Mouse (Mus musculus): ENCODE data around the gene Pnma1. TPM values are rescaled to one million over a fixed set of nuclear protein-coding genes. Genes with fewer than 3 reads are reported as not detected.

The Pnma1 gene
- total RNA-seq (2021): under 1 TPM; 0.15 to 0.18 TPM
- long read RNA-seq, experiment 1: 0 reads
- long read RNA-seq, experiment 2: 0 reads

DNA sequence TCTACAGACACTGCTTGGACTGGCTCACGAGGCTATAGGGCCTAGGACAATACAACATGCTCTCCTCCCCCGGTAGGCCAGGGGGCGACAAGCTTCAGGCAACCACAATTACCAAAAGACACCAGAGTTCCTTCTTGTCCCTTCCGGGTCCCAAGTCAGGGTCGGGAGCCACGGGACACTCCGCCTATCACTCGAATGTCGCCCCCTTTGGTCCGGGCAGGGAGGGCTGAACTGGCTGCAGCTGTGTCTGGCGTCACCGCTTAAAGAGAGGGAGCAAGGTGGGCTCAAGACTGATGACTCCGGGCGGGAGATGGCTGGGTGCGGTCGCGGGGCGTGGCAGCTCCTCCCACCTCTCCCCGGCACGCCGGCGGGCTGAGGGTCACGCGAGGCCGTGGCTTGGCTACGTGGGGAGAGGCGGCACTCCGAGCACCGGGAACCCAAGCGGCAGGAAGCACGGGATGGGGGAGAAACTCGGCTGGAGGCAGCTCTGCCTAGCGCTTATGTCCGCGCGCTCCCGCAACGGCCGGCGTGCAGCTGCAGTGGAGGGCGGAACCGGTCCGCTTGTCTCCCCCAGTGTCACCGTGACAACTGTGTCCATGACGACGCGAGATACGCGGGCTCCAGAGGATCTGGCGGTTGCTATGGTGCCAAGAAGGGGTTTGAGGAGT is at the start of gene Pnma1:
Pnma1 (minus strand) TSS at position 536 of the 668 bp plus-strand sequence.
- DNase-seq: peak; percentile 45 to 51
- intact Hi-C loops (cut with DNase I): no loop called here

DNA sequence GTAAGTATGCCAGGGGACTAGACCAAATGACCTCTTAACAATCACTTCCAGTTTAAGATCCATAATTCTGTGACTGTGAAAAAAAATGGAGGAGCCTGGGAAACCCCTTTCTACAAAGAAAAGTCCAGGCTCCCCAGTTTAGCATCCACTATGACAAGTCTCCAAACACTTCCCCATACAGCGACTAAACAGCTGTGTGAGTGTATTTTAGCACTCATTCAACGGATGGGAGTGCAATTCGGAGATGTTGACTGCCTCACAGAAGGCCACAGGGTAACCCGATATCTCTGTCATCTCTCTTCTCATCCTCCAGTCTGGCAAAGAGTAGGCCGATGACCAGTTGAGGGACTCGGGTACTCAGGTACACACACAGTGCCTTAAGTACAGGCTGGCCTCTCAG is 46.9 kb upstream of the Pnma1 start:
- no peak for DNase-seq
- intact Hi-C loops (cut with DNase I): no loop called here

DNA sequence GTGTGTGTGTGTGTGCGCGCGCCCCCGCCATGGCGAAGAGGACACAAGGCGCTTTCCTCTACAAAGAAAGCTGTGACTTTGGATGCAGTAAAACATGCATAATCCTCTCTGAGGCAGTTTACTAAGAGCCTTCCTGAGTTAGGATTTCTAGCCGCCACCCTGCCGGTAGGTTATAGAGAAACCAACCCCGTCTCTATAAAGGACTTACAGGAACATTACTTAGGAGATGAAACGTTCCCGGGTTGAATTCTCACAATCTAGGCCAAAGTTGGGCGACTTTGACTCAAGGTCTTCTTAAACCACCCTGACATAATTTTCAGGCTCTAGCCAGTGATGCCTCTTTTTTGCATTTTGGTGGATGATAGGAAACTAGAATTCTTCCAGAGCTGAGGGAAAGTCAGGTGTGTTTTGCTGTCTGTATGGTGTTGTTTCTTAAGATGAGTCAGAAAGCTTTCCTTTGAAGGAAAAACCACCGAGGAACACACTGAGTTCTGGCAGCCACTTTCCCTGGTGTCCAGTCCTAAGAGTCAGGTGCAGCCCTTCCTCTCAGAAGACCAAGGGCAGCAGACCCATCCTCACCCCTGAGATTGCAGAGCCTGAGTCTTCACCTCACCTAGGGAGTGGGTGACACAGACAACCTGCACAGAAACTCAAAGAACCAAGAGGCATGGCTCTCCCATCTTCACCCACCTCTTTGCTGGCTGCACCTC is 46.3 kb upstream of the Pnma1 start:
- DNase-seq: no peak
- intact Hi-C loops (cut with DNase I): no loop called here

DNA sequence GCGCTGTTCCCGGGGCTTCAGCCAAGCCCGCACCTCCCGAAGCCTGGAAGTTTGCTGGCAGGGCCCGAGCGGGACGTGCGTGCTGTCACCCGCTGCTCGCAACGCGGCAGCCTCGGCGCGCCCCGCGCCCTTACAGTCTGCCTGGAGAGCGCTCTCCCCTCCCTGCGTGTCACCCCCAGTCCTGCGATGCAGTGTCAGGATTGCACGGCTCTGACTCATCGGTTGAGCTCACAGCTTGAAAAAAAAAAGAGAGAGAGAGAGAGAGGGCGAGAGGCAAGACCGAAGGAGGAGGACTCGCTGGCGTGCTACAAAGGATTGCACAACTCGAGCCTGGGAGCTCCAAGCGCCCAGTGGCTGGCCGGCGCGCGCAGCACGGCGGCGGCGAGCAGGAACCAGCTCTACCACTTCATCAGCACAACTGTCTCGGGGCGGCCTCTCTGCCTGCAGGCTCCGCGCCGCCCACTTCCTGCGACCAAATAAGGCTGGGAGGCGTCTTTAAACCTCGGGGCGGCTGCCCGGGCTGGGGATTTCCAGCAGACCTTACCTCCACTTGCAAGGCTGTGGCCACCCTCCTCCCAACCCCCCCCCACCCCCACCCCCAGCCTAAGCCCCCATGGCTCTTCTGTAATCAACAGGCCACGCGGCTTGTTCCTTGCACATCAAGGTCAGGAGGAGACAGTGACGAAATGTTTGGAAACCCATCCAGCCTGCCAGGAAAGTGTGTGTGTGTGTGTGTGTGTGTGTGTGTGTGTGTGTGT is 45.5 kb upstream of the Pnma1 start:
- intact Hi-C loops (cut with DNase I): loop anchor here (2.0 kb wide), 1 partner anchor 25 kb away; the partner anchor contains the start of gene Elmsan1
- DNase-seq: peak; percentile 87 to 92

DNA sequence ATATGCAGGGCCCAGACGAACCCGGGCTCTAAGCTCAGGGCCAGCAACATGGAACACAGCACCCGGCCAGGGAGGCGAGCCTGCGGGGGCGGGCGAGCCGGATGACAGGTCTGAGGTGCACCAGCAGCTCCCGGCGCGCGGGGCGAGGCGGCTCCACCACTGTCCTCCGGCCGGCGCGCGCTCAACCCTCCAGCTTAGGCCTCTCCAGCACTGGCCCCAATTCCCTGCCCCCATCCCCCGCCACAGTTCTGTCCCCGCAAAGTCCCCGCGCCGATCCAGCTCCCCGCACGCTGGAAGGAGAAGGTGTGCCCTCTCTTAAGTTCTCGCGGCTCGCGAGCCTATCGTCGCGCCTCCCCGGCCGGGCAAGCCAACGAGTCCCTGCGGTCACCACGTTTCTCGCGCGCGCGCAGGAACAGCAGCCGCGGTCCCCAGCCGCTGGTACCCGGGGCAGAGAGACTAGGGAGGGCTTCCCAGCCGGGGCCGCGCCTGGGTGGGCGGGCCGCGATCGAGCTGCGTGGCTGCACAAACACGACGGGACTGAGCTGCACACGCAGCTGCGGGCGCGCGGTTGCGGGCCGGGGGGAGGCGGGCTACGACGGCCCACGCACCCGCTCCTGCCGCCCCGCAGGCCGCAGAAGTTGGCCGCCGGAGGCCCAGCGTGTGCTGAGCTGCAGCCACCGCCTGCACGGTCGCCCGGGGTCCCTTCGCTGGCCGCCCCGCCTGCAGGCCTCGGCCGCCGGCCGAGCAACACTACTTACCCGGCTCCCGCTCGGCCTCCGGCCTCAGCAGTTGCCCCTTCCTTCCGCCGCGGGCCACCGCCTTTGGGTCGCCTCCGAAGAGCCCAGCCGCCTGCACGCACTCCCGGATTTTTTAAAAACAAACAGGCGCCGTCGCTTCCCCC is 44.7 kb upstream of the Pnma1 start:
- intact Hi-C loops (cut with DNase I): loop anchor here (2.0 kb wide), 1 partner anchor 26 kb away; the partner anchor contains the start of gene Elmsan1
- peak; percentile 63 to 66 for DNase-seq

DNA sequence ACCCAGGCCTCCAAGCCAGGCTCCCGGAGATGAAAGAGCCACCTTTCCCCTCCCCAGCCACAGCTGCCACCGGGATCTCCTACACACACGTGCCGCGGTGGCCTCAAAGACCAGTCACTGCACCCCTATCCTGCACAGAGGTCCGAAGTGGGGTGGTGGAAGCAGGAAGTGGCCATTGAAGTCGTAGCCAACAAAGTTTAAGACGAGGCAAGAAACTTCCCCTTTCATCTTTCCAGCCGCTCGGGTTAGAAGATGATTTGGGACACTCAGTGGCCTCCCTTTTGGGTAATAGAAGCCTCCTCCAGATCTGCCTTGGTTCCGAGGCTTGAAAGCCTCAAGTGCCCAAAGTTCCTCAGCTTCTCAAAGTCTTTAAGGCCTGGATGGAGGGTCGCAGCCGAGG is 44.0 kb upstream of the Pnma1 start:
- intact Hi-C loops (cut with DNase I): loop anchor here (2.0 kb wide), 1 partner anchor 27 kb away; the partner anchor contains the start of gene Elmsan1

DNA sequence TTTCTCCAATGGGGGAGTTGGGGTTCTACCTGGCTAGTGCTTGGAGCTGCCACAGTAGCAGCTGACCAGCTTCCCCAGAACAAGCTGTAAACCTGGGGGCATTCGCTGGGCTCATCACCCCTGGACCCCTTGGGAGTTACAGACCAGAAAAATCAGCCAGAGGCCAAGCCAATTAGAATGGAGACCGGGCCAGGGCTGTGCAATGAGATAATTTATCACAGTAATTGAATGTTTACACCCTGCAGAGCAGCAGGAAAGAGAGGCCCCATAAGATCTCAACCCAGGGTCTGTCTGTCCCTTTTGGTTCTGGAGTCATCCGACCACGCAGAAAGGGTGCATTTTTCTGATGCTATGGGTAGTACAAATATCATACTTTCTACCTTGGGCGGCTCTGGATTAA is 43.5 kb upstream of the Pnma1 start:
- intact Hi-C loops (cut with DNase I): loop anchor here (2.0 kb wide), 1 partner anchor 27 kb away; the partner anchor contains the start of gene Elmsan1
- DNase-seq: no peak

More for the DNA sequence above, 44.0 kb upstream of the Pnma1 start:
- DNase-seq: no peak

DNA sequence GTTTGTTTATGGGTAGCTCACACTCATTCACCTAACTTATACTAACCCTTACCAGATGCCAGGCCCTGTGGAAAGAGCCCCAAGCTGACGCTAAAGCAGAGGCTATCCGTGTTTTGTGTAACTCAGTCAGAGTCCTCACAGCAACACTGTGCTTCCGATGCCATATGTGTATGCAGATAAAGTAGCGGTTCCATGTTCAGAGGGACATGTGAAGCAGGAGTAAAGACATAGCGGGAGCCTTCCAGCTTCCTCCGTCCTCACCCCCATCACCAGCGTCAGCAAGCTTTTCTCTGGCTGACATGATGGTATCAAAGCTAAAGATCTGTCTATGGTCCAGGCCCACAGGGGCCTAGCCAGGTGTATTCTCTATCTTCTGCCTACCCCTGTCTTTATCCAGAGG is 42.9 kb upstream of the Pnma1 start:
- DNase-seq: no peak
- intact Hi-C loops (cut with DNase I): no loop called here

DNA sequence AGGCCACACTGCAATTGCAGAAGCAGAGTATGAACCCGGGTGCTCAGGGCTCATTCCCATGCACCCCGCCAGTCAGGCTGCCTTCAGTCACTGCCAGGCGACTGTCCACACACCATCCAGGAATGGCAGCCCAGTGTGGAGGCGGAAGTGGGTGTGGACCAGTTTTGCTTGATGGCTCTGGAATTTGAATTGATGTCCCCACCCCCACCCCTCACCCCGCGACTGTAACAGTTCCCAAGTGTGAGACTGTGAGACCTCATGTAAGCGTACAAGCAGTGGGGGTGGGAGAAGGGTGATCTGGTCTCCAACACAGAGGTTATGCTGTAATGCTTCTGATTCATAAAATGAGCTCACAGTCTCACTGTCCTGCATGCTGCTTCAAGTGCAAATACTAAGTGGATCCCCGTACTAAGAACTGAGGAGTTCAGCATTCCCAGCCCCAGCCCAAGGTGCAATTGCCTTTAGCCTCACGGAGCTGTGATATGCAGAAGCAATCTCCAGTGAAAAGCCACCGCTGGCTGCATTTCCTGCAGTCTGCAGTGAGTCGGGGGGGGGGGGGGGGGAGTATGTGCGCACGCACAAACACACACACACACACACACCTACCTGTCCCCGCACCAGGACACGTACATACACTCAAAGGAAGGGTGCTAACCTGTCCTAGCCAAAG is 42.0 kb upstream of the Pnma1 start:
- no peak for DNase-seq
- intact Hi-C loops (cut with DNase I): no loop called here

DNA sequence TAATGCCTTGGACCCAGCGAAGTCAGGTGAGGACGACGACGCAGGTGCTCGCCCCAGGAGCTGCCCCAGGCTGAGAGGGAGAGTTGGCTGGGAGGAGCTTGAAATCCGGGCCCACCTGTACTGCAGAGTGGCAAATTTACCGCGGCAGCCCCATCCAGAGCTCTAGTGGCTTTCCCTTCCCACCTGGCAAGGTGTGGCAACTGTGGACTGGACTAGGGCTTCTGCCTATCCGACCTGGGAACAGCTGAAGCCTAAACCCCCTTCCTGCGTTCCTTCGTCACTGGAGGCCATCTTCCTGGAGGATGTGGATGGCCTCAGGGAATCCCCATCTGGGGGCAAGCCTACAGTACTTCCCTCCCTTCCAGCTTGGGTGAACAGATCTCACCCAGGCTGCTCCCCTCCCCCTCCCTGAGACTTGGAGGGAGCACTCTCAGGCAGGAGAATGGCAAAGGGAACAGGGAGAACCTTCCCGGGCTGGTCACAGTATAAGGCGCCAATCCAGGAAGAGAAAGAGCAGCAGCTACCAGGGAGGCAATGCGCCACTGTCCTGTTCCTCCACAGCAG is 40.7 kb upstream of the Pnma1 start:
- intact Hi-C loops (cut with DNase I): no loop called here
- no peak for DNase-seq

DNA sequence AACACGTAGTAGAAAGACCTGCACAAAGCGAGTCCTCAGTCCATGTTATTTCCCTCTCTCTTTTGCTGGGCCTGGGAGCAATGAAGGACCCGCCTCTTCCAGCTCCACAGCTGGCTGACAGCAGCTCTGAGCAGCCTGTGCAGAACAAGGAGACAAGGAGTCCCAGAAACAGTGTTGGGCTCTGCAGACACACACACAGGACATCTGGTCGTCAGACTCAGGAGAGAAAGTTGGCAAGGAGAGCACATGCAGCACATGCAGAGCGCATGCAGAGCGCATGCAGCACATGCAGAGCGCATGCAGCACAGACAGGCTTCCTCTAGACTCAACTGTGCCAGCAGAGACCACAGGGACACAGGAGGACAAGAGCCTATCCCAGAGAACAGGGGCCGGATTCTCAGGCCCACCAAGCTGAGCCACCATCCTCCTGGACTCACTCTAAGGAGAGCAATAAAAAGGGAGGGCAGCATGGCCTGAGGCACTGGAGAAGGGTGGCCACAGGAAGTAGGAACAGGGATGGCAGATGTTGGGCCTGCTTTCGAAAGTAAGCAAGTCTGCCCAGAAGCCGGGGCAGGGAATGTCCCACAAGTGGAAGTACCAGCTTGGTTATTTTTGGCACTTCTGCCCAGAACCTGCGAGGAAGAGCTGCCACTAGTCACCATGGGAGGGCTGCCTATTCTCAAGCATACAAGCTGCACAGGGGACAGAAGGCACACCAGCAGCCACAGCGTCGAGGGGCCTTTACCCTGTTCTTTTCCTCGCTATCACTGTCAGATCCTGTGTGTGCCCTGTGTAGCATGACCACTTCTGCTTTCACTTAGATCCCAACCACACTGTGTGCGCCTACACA is 39.7 kb upstream of the Pnma1 start:
- intact Hi-C loops (cut with DNase I): no loop called here
- no peak for DNase-seq

DNA sequence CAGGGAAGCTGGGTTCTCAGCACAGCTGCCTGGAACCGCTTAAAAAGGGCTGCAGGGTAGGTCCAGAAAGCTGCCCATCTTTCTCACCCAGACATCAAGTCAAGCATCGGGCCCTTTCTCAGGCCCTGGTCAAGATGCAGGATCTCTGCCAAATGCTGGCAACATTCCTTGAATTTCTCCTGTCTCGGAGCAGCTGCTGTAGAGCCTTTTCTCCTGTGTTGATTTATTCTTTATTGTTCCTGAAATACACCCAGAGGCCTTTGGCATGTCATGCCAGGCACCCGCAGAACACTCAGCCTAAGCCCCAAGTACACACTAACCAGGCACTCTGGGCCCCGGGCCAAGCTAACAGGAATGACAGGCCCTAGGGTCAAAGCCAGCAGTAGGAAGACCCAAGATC is 38.7 kb upstream of the Pnma1 start:
- intact Hi-C loops (cut with DNase I): no loop called here
- no peak for DNase-seq

DNA sequence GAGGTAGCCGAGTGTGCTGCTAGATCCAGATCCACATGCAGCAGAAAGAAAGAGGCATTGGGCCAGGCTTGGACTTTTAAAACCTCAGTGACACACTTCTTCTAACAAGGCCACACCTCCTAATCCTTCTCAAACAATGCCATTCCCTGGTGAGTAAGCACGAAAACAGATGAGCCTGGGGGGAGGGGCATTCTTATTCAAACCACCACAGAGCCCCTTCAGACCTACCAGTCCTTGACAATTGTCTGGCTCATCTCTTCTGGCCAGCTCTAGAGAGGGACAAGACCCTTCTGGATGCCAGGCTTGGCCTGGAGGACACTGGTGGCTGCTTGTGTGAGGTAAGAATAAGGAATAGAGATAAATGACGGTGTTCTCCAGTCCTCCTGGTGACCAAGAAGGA is 38.2 kb upstream of the Pnma1 start:
- no peak for DNase-seq
- intact Hi-C loops (cut with DNase I): no loop called here

DNA sequence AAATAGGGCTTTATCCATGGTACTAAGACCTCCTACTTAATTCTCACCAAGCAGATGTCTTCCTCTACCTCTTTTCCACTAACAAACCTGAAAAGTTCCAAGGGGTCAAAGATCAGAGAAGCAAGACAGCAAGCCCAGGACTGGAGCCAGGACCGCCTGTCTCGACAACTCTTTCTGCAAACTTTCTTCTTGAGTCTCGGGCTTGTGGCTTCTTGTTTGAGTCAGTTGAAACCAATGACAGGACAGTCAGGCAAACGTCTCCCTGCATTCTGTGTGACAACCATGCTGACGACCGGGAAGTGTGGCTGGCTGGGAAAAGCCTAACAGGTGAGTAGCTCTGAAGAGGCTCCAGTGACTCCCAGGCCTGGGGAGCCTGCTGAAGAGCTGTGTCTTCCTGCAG is 37.3 kb upstream of the Pnma1 start:
- no peak for DNase-seq
- intact Hi-C loops (cut with DNase I): no loop called here

DNA sequence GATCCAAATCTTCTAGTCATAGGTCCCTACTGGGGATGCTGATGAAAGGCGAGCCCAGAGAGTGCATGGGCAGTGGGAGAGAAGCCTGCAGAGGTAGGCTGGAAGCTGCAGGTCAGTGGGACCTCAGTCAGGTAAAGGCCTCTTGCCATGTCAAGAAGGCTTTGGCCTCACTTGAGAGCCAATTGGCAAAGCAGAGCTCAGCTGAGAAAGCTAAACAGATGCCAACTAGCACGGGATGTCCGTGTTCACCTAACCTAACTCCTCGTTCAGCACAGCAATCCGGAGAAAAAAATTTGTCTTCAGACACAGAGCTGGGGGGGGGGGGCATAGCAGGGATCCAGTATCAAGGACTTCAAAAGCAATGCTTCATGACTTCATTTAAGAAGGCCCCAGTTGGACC is 36.7 kb upstream of the Pnma1 start:
- intact Hi-C loops (cut with DNase I): no loop called here

DNA sequence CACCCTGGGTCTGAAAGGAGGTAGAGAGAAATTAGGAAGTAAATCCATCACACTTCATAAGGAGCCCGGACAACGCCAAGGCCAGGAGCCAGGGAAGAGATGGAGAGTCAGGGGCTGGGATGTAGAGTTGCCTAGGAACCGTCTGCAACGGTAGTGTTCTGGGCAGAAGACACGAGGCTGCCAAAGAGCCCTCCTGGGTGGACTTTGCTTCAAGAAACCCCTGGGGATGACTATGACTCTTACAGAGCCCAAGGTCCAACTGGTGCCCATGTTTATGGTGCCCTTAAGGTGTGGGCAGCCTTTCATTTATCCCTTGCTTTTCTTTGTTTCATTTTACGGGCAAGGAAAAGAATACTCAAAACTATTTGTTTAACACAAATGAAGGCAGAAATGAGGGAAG is 33.7 kb upstream of the Pnma1 start:
- no peak for DNase-seq
- intact Hi-C loops (cut with DNase I): no loop called here

More for the DNA sequence above, 36.7 kb upstream of the Pnma1 start:
- DNase-seq: no peak

DNA sequence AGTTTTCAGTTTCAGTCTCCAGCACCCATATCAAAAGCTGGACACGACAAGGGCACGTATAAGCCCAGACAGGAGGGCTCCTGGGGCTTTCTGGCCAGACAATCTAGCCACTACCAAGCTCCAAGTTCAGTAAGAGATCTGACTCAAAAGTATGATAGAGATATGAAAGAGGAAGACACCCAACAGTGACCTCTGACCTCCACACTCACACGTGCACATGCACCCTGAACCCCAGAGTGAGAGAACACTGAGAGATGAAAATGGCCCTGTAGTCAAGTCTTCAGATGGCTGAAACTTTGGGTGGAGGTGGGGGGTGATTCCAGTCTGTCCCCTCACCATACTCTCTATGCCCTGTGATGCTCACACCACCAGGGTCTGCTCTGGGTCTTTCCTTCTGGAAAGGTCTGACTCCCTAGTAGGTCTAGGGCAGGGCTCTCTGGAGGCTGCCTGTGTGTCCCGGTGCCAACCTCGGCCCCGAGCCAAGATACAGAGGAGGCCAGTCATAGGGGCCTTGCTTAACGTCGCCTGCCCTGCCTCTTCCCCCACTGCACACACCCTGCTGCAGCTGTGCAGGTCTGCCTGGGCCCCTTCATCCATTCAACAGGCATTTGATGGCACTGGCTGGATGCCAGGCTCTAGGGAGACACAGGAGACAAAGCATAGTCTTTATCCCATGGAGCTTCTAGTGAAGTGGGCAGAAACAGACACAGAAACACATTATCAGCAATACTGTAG is 32.6 kb upstream of the Pnma1 start:
- DNase-seq: peak; percentile 66 to 77
- intact Hi-C loops (cut with DNase I): no loop called here

DNA sequence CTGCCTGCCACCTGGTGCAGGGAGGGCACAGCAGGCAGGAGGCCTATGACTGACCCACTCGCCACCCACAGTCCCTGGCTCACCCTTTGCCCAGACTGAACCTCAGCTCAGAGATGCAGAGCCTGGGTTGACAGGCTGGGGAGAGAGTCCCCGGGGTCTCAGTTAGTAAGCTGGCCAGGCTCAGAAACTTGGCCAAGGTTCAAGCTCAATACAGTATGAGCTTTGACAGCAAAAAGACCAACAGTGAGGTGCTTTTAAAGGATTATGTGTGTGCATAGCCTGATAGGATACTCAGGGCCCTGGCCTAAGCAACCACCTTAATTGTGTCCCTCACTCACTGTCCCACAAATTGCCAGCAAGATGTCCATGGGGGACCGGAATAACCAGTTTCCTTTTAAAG is 31.8 kb upstream of the Pnma1 start:
- DNase-seq: no peak
- intact Hi-C loops (cut with DNase I): no loop called here

Data from gastrocnemius, postnatal 36 days (tissue).